Mouse (Mus musculus) forebrain, embryonic 14.5 days (tissue): ENCODE data around the gene Sox9. TPM values are rescaled to one million over a fixed set of nuclear protein-coding genes. Genes with fewer than 3 reads are reported as not detected.

Experiments
- ATAC-seq: fragments of 200-750 bp; cut with Nextera tagmentation; 2 replicates; pipeline ENCODE4 v1.8.0; 2017; ENCODE audit warnings: mild to moderate bottlenecking, moderate library complexity
- DNase-seq: peaks from one replicate; pipeline ENCODE4 v3.0.0-alpha.2; 2015; ENCODE audit warnings: low spot score
- H3K27ac ChIP-seq: fragments of 300-500 bp; sonication (generic); 2 replicates; pipeline ENCODE4 v1.5.1; 2014; ENCODE audit warnings: low read depth, mild to moderate bottlenecking, control low read depth, low read length, moderate library complexity
- H3K27me3 ChIP-seq: fragments of 300-500 bp; sonication (generic); replicated peaks from 2 replicates; pipeline ENCODE4 v1.6.1; 2014; ENCODE audit warnings: low read length, control low read depth, mixed read lengths; ENCODE audit not compliant: control insufficient read depth, insufficient read depth
- H3K36me3 ChIP-seq: fragments of 300-500 bp; sonication (generic); 2 replicates; pipeline ENCODE4 v1.6.1; 2014; ENCODE audit warnings: low read length, control low read depth; ENCODE audit not compliant: control insufficient read depth, insufficient read depth
- H3K4me1 ChIP-seq: fragments of 300-500 bp; sonication (generic); 2 replicates; pipeline ENCODE4 v1.6.1; 2014; ENCODE audit warnings: antibody characterized with exemption, low read length, control low read depth; ENCODE audit not compliant: control insufficient read depth, insufficient read depth
- H3K4me2 ChIP-seq: fragments of 300-500 bp; sonication (generic); 2 replicates; pipeline ENCODE4 v1.6.1; 2014; ENCODE audit warnings: mild to moderate bottlenecking, control low read depth, low read length
- H3K4me3 ChIP-seq: fragments of 300-500 bp; sonication (generic); 2 replicates; pipeline ENCODE4 v1.5.1; 2014; ENCODE audit warnings: low read depth, low read length, control low read depth
- H3K9ac ChIP-seq: fragments of 300-500 bp; sonication (generic); 2 replicates; pipeline ENCODE4 v1.6.1; 2014; ENCODE audit warnings: mild to moderate bottlenecking, low read length, control low read depth, moderate library complexity
- H3K9me3 ChIP-seq: fragments of 300-500 bp; sonication (generic); replicated peaks from 2 replicates; pipeline ENCODE4 v1.6.1; 2016; ENCODE audit warnings: low read length, control low read depth, mixed read lengths; ENCODE audit not compliant: control insufficient read depth
- WGBS: fragments of 180-500 bp; shearing (Covaris S2); extraction: QIAGEN DNeasy Blood & Tissue Kit; methylation state at CpG from one replicate; pipeline ENCODE4 v1.1.7; 2014; 5-methylcytosine and 5-hydroxymethylcytosine counted together
- polyA plus RNA-seq: library from polyadenylated mRNA; unstranded; fragments of >200 nt; fragmentation: Nextera tagmentation; extraction: Ambion mirVana; gene quantifications from 2 replicates; pipeline ENCODE4 v1.2.1, GENCODE M21; 2014

Sox9 gene
- polyA plus RNA-seq, 1 experiment from 2014 or later: 43.6 TPM

DNA sequence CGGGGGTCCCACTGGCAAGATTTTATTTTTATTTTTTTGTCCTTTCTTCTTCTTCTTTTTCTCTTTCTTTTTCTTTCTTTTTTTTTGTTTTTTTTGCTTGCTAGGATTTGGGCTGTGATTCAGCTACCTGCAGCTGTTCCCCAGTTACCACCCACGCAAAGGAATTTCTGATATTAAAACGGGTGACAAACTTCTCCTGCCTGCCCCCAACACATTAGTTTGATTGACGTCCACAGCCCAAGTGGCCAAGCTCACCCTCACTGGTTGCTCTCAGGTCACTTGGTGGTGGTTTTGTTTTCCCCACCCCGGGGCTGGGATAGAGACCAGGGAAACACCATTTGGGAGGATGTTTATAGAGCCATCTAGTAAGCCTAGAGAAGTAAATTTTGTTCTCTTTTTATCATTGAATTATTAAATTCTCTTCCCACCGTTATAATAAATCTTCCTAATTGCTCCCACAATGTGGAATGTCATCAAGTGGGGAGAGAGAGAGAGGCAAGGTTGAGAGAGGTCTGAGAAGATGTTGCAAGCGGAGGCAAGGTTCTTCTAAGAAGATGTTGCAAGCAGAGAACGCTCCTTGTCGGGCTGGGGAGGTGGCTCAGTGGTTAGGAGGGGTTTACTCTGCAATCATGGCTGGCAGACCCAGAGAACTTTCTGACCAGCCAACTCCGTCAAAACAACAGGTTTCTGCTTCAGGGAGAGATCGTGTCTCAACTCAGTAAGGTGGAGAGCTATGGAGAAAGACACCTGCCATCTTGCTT lies 52.4 kb downstream of the Sox9 start:
- peaks cover 11% of the 10 kb centered on the region for H3K4me1 ChIP-seq

DNA sequence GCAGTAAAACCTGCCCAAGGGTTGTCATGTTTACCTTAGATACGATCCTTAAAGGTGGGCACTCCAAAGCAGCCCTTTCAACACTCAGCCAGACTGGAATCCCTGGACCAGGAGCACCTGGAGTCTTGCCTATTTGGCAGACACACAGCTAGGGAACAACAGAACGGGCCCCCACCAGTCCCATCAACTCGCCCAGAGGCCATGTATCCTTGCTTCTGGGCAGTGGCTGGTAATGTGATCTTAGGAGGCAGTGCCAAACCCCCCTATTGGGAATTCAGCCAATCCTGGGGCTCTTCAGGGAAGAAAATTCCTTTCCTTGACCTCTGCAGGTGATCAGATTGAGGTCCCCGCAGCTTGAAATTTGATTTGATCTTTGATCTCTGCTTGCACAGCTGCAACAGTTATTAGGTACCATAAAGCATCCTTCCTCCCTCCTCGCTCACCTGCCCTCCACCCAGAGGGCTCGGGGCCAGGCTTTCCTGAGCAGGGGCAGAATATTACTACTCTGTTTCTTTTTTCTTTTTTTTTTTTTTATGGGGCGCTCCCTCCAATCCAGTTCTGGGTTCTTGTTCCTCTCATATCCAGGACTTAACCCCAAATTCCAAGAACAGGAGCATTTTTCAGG lies 53.6 kb downstream of the Sox9 start:
- ATAC-seq (no peak; the same call in 1 of the 2 replicates), DNase-seq (no peak)
- no peaks in the 10 kb centered on the region for H3K9me3 ChIP-seq
- 51% methylated on average over 7 of the region's 7 CpGs for WGBS
- H3K4me2 ChIP-seq: no peak overlapping the region
- H3K27me3 ChIP-seq: no peaks in the 10 kb centered on the region
- H3K27ac ChIP-seq: no peak overlapping the region
- peaks cover 20% of the 10 kb centered on the region for H3K4me1 ChIP-seq
- no peaks in the 10 kb centered on the region for H3K36me3 ChIP-seq
- no peak overlapping the region for H3K4me3 ChIP-seq
- no peak overlapping the region for H3K9ac ChIP-seq

More for the DNA sequence above, 52.4 kb downstream of the Sox9 start:
- ATAC-seq (no peak), DNase-seq (no peak)
- H3K27me3 ChIP-seq: no peaks in the 10 kb centered on the region
- H3K9me3 ChIP-seq: no peaks in the 10 kb centered on the region
- no peak overlapping the region for H3K27ac ChIP-seq
- 71% methylated on average over 11 of the region's 11 CpGs for WGBS
- H3K9ac ChIP-seq: no peak overlapping the region
- no peak overlapping the region for H3K4me3 ChIP-seq
- no peak overlapping the region for H3K4me2 ChIP-seq
- no peaks in the 10 kb centered on the region for H3K36me3 ChIP-seq
